Mouse (Mus musculus) liver, adult 2 months (tissue): ENCODE data around the gene BC016579. TPM values are rescaled to one million over a fixed set of nuclear protein-coding genes. Genes with fewer than 3 reads are reported as not detected.
A peak's percentile ranks its signal among the peaks of the same experiment; 100 is the strongest.

Experiments used
- DNase-seq: peaks from one replicate; pipeline ENCODE4 v3.0.0-alpha.2; 2011; ENCODE audit warnings: low read depth, low spot score; ENCODE audit errors: extremely low read depth
- H3K27ac ChIP-seq: fragments of 200-500 bp; replicated peaks from 2 replicates; pipeline ENCODE4 v1.5.1; 2012; ENCODE audit warnings: low read depth, mild to moderate bottlenecking, control low read depth, inconsistent platforms, low read length; ENCODE audit not compliant: insufficient read depth
- H3K27me3 ChIP-seq: fragments of 200-500 bp; 2 replicates; pipeline ENCODE4 v1.6.1; 2012; ENCODE audit warnings: mild to moderate bottlenecking, moderate library complexity, low read length, inconsistent platforms; ENCODE audit not compliant: control insufficient read depth, insufficient read depth
- H3K36me3 ChIP-seq: fragments of 200-500 bp; 2 replicates; pipeline ENCODE4 v1.6.1; 2012; ENCODE audit warnings: low read length, inconsistent platforms; ENCODE audit not compliant: control insufficient read depth, insufficient read depth
- H3K4me1 ChIP-seq: fragments of 200-500 bp; 2 replicates; pipeline ENCODE4 v1.6.1; 2011; ENCODE audit warnings: low read length; ENCODE audit not compliant: control insufficient read depth, insufficient read depth
- H3K4me3 ChIP-seq: fragments of 200-500 bp; 2 replicates; pipeline ENCODE4 v1.5.1; 2011; ENCODE audit warnings: low read depth, mild to moderate bottlenecking, control low read depth, low read length, moderate library complexity; ENCODE audit not compliant: insufficient read depth
- H3K79me2 ChIP-seq: fragments of 200-500 bp; 2 replicates; pipeline ENCODE4 v1.6.1; 2012; ENCODE audit warnings: inconsistent platforms, mild to moderate bottlenecking, low read length, moderate library complexity; ENCODE audit not compliant: control insufficient read depth, insufficient read depth
- H3K9ac ChIP-seq: fragments of 200-500 bp; 2 replicates; pipeline ENCODE4 v1.6.1; 2012; ENCODE audit warnings: low read depth, mild to moderate bottlenecking, control low read depth, inconsistent platforms, low read length
- CTCF ChIP-seq: fragments of 200-500 bp; IDR thresholded peaks from 2 replicates; pipeline ENCODE4 v1.5.1; 2011; ENCODE audit warnings: low read depth, low read length, control low read depth
- POLR2A ChIP-seq: fragments of 200-500 bp; IDR thresholded peaks from 2 replicates; pipeline ENCODE4 v1.6.1; 2011; ENCODE audit warnings: low read length, control low read depth; ENCODE audit not compliant: insufficient read depth; ENCODE audit errors: extremely low read depth
- WGBS: fragments of 180-500 bp; shearing (Covaris S2); methylation state at CpG from one replicate; pipeline ENCODE4 v1.1.7; 2018; 5-methylcytosine and 5-hydroxymethylcytosine counted together
- polyA plus RNA-seq: library from polyadenylated mRNA; depleted of rRNA; stranded (reverse); fragments of >200 nt; gene quantifications from 2 replicates; pipeline ENCODE4 v1.2.3, GENCODE M21; 2012
- total RNA-seq: library from RNA; depleted of rRNA; stranded (reverse); fragments of >200 nt; gene quantifications from 2 replicates; pipeline ENCODE4 v1.2.3, GENCODE M21; 2014

The BC016579 gene
- total and polyA plus RNA-seq, 2 experiments: 0.18 TPM; not detected in 1

GRCm38 (mm10) chr16:45654465-45654864 lies 597 bp upstream of the BC016579 start:
- 87% methylated on average over 9 of the region's 9 CpGs for WGBS
- H3K4me3 ChIP-seq: no peak overlapping the region
- no peaks in the 10 kb centered on the region for H3K27me3 ChIP-seq
- no peaks in the 10 kb centered on the region for H3K79me2 ChIP-seq
- no peak overlapping the region for H3K27ac ChIP-seq
- peaks cover 6% of the 10 kb centered on the region; the same call in 1 of the 2 replicates for H3K4me1 ChIP-seq
- H3K9ac ChIP-seq: no peak overlapping the region
- no peaks in the 10 kb centered on the region for H3K36me3 ChIP-seq
- DNase-seq: no peak
- no peak for TF ChIP-seq POLR2A
- no peak for TF ChIP-seq CTCF

- Histone ChIP-seq H3K9ac (no peak overlapping the region), H3K4me3 (peak overlapping the region; percentile 47; the same call in 1 of the 2 replicates), H3K27me3 (no peaks in the 10 kb centered on the region), H3K36me3 (no peaks in the 10 kb centered on the region), H3K27ac (no peak overlapping the region), H3K79me2 (no peaks in the 10 kb centered on the region), H3K4me1 (peaks cover 6% of the 10 kb centered on the region; the same call in 1 of the 2 replicates)
- TF ChIP-seq CTCF (no peak), POLR2A (no peak)
- WGBS: 27% methylated on average over 17 of the region's 17 CpGs
- DNase-seq: no peak
Observed at GRCm38 (mm10) chr16:45653009-45653933, 597 bp downstream of the BC016579 start.

- Histone ChIP-seq H3K4me3 (no peak overlapping the region), H3K4me1 (peaks cover 6% of the 10 kb centered on the region; the same call in 1 of the 2 replicates), H3K27ac (no peak overlapping the region), H3K36me3 (no peaks in the 10 kb centered on the region), H3K9ac (no peak overlapping the region), H3K27me3 (no peaks in the 10 kb centered on the region), H3K79me2 (no peaks in the 10 kb centered on the region)
- DNase-seq: peak; percentile 19
- WGBS: 61% methylated on average over 2 of the region's 2 CpGs
- TF ChIP-seq CTCF (no peak), POLR2A (no peak)
Observed at GRCm38 (mm10) chr16:45651497-45651896, 2.4 kb downstream of the BC016579 start.

GRCm38 (mm10) chr16:45644380-45644779 lies 9.5 kb downstream of the BC016579 start:
- peak; percentile 61 for DNase-seq
- no peaks in the 10 kb centered on the region for H3K27me3 ChIP-seq
- TF ChIP-seq POLR2A (no peak), CTCF (no peak)
- no peak overlapping the region for H3K4me3 ChIP-seq
- H3K79me2 ChIP-seq: no peaks in the 10 kb centered on the region
- H3K27ac ChIP-seq: no peak overlapping the region; the same call in 1 of the 2 replicates
- H3K4me1 ChIP-seq: peaks cover 16% of the 10 kb centered on the region
- WGBS: 17% methylated on average over 6 of the region's 6 CpGs
- H3K36me3 ChIP-seq: no peaks in the 10 kb centered on the region
- no peak overlapping the region for H3K9ac ChIP-seq

- Histone ChIP-seq H3K27ac (no peak overlapping the region), H3K4me1 (peaks cover 16% of the 10 kb centered on the region), H3K4me3 (no peak overlapping the region), H3K36me3 (no peaks in the 10 kb centered on the region), H3K27me3 (no peaks in the 10 kb centered on the region), H3K79me2 (no peaks in the 10 kb centered on the region), H3K9ac (no peak overlapping the region)
- DNase-seq: peak; percentile 58
- WGBS: 26% methylated on average over 3 of the region's 3 CpGs
- TF ChIP-seq POLR2A (no peak), CTCF (no peak)
Observed at GRCm38 (mm10) chr16:45643944-45644343, 9.9 kb downstream of the BC016579 start.

- TF ChIP-seq POLR2A: no peak
- no peak for TF ChIP-seq CTCF
- no peaks in the 10 kb centered on the region for H3K79me2 ChIP-seq
- H3K27me3 ChIP-seq: no peaks in the 10 kb centered on the region
- H3K9ac ChIP-seq: no peak overlapping the region
- peaks cover 16% of the 10 kb centered on the region for H3K4me1 ChIP-seq
- no peak overlapping the region for H3K4me3 ChIP-seq
- H3K36me3 ChIP-seq: no peaks in the 10 kb centered on the region
- H3K27ac ChIP-seq: peak overlapping the region; percentile 9; the same call in 1 of the 2 replicates
- 22% methylated on average over 3 of the region's 3 CpGs for WGBS
- peak; percentile 69 for DNase-seq
Observed at GRCm38 (mm10) chr16:45641301-45641700, 12.6 kb downstream of the BC016579 start.
